Mouse (Mus musculus): ENCODE data around the gene Efna4. TPM values are rescaled to one million over a fixed set of nuclear protein-coding genes. Genes with fewer than 3 reads are reported as not detected.

The Efna4 gene
- polyA plus RNA-seq, 1 experiment, result 12.5 TPM

DNA sequence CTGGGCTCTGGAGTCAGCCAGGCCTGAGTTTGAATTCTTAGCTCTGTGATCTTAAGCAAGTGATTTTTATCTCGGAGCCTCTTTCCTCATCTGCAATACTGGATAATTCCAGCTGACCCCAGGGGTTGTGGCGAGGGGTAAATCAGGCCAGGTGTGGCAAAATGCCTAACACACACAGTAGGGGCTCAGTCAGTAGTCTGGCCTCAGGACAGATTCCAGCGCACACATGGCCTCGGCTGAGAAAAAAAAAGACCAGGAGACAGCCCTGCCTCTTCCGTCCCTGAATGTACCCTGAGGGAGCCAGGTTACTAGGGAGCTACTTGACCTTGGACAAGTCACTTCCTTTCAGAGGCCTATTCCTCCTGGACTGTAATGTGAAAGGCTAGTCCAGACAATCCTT is 45.1 kb upstream of the Efna4 start:
- H3K27ac ChIP-seq (ENCODE audit: control insufficient read depth, insufficient read depth, low read length), result peak overlapping the region; percentile 60; the same call in 1 of the 2 replicates
- no peak overlapping the region for H3K4me3 ChIP-seq (ENCODE audit: control insufficient read depth, insufficient read depth, low read length)
- WGBS, result 93% methylated on average over 5 of the region's 5 CpGs
- DNase-seq, result no peak
- H3K4me1 ChIP-seq (replicated peaks; ENCODE audit: control insufficient read depth, insufficient read depth, low read length), result peaks cover 58% of the 10 kb centered on the region
- TF ChIP-seq CTCF (IDR thresholded peaks at IDR 0.05; ENCODE audit: borderline replicate concordance, control insufficient read depth, extremely low read depth, insufficient read depth, low read length, poor library complexity) (no peak), POLR2A (IDR thresholded peaks at IDR 0.05; ENCODE audit: control insufficient read depth, extremely low read depth, insufficient read depth, low read length, poor library complexity) (no peak)
- H3K27me3 ChIP-seq (ENCODE audit: control insufficient read depth, insufficient read depth, low read length), result no peaks in the 10 kb centered on the region; the same call in 1 of the 2 replicates
- H3K36me3 ChIP-seq (ENCODE audit: control insufficient read depth, insufficient read depth, low read length), result no peaks in the 10 kb centered on the region

DNA sequence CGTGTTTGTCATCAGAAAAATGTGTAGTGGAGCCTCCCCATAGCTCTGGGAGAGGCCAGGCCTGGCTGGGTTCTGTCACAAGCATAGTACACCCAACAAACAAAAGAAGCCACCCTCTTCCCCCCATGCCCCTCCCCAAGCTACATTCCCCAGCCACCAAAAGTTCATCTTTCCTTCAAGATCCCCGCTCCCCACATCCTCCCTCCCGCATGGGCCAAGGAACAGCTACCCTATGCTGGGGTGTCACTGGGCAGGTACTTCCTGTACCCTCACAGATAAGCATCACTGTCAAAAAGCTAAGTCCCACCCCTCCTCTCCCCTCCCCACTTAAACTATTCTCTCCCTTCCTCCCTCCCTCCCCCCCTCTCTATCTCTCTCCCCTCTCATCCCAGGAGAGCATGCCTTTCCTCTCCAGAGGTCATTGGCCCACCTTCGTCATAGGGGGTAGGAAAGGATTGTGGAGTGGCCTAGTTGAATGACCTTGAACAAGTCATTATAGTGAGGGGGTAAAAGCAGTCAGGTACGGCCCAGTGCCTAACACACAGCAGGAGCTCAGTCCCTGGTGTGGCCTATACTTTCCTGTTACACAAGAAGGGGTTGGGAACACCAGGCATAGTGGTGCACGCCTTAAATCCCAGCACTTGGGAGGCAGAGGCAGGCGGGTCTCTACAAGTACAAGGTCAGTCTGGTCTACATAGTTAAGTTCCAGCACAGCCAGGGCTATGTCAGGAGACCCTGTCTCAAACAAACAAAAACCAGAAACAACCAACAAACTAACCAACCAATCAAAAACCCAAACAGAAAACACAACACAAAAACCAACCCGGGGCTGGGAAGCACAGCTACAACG is 44.4 kb upstream of the Efna4 start:
- DNase-seq, result peak; percentile 28
- H3K4me3 ChIP-seq (ENCODE audit: control insufficient read depth, insufficient read depth, low read length), result no peak overlapping the region
- H3K27me3 ChIP-seq (ENCODE audit: control insufficient read depth, insufficient read depth, low read length), result no peaks in the 10 kb centered on the region; the same call in 1 of the 2 replicates
- H3K4me1 ChIP-seq (replicated peaks; ENCODE audit: control insufficient read depth, insufficient read depth, low read length), result peaks cover 60% of the 10 kb centered on the region
- H3K36me3 ChIP-seq (ENCODE audit: control insufficient read depth, insufficient read depth, low read length), result no peaks in the 10 kb centered on the region
- H3K27ac ChIP-seq (ENCODE audit: control insufficient read depth, insufficient read depth, low read length), result peak overlapping the region; percentile 60; the same call in 1 of the 2 replicates
- 81% methylated on average over 9 of the region's 9 CpGs for WGBS
- TF ChIP-seq CTCF (IDR thresholded peaks at IDR 0.05; ENCODE audit: borderline replicate concordance, control insufficient read depth, extremely low read depth, insufficient read depth, low read length, poor library complexity) (no peak), POLR2A (IDR thresholded peaks at IDR 0.05; ENCODE audit: control insufficient read depth, extremely low read depth, insufficient read depth, low read length, poor library complexity) (no peak)

DNA sequence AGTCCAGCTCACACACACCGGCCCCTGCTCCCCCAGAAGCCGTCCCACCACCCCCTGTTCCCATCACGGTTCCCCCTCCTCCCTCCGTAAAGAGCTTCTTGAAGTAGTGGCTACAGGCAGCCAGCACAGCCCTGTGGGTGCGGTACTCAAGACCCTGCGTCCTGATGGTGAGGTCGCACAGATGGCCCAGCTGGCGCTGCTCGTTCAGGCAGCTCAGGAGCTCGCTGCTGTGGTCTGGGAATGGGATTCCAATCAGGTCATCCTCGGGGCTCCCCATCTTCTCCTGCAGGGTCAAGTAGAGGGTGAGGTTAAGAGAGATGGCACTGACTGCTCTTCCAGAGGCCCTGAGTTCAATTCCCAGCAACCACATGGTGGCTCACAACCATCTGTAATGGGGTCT is 43.4 kb upstream of the Efna4 start:
- TF ChIP-seq CTCF (IDR thresholded peaks at IDR 0.05; ENCODE audit: borderline replicate concordance, control insufficient read depth, extremely low read depth, insufficient read depth, low read length, poor library complexity) (no peak), POLR2A (IDR thresholded peaks at IDR 0.05; ENCODE audit: control insufficient read depth, extremely low read depth, insufficient read depth, low read length, poor library complexity) (no peak)
- no peak for DNase-seq
- Histone ChIP-seq H3K27me3 (ENCODE audit: control insufficient read depth, insufficient read depth, low read length) (no peaks in the 10 kb centered on the region; the same call in 1 of the 2 replicates), H3K36me3 (ENCODE audit: control insufficient read depth, insufficient read depth, low read length) (no peaks in the 10 kb centered on the region), H3K4me1 (replicated peaks; ENCODE audit: control insufficient read depth, insufficient read depth, low read length) (peaks cover 60% of the 10 kb centered on the region), H3K4me3 (ENCODE audit: control insufficient read depth, insufficient read depth, low read length) (no peak overlapping the region), H3K27ac (ENCODE audit: control insufficient read depth, insufficient read depth, low read length) (no peak overlapping the region)
- WGBS, result 93% methylated on average over 11 of the region's 11 CpGs

DNA sequence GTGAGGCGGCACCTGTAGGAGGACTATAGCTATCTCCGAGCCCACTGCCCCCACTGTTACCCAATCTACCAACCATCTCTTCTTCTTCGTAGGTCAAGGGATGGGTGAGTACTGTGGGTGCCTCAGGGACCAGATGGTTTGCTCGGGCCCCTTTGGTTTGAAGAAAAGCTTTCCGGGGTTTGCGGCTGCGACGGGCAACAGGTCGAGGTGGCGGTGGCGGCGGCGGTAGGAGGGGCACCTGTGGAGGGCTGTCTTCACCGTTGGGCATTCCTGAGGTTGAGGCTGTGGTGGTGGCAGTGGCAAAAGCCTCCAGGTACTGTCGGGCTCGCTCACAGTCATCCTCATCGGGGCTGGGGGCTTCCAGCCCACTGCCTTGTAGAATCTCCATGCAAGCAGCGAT is 42.9 kb upstream of the Efna4 start:
- Histone ChIP-seq H3K27ac (ENCODE audit: control insufficient read depth, insufficient read depth, low read length) (no peak overlapping the region), H3K4me3 (ENCODE audit: control insufficient read depth, insufficient read depth, low read length) (no peak overlapping the region), H3K27me3 (ENCODE audit: control insufficient read depth, insufficient read depth, low read length) (no peaks in the 10 kb centered on the region; the same call in 1 of the 2 replicates), H3K36me3 (ENCODE audit: control insufficient read depth, insufficient read depth, low read length) (no peaks in the 10 kb centered on the region), H3K4me1 (replicated peaks; ENCODE audit: control insufficient read depth, insufficient read depth, low read length) (peaks cover 55% of the 10 kb centered on the region)
- TF ChIP-seq POLR2A (IDR thresholded peaks at IDR 0.05; ENCODE audit: control insufficient read depth, extremely low read depth, insufficient read depth, low read length, poor library complexity) (no peak), CTCF (IDR thresholded peaks at IDR 0.05; ENCODE audit: borderline replicate concordance, control insufficient read depth, extremely low read depth, insufficient read depth, low read length, poor library complexity) (no peak)
- no peak for DNase-seq
- WGBS, result 92% methylated on average over 18 of the region's 18 CpGs

DNA sequence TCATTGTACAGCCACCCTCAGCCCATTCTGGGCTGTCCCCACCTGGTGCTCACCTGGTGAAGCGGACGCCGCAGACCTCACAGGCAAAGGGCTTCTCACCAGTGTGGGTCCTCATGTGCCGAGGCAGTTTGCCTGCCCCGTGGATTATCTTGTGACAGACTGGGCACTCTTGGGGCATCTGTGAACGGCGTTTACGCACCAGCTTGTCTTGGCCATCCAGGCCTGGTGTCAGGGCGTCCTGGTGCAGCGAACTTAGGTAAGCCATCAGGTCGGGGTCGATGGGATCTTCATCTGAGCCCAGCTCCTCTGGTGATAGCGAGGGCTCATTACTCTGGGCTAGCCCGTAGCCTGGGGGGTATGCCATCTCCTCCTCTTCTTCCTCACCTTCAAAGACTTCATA is 42.5 kb upstream of the Efna4 start:
- no peak overlapping the region for H3K27ac ChIP-seq (ENCODE audit: control insufficient read depth, insufficient read depth, low read length)
- WGBS, result 92% methylated on average over 14 of the region's 14 CpGs
- H3K4me1 ChIP-seq (replicated peaks; ENCODE audit: control insufficient read depth, insufficient read depth, low read length), result peaks cover 51% of the 10 kb centered on the region
- no peaks in the 10 kb centered on the region; the same call in 1 of the 2 replicates for H3K27me3 ChIP-seq (ENCODE audit: control insufficient read depth, insufficient read depth, low read length)
- DNase-seq, result no peak
- H3K36me3 ChIP-seq (ENCODE audit: control insufficient read depth, insufficient read depth, low read length), result no peaks in the 10 kb centered on the region
- TF ChIP-seq POLR2A (IDR thresholded peaks at IDR 0.05; ENCODE audit: control insufficient read depth, extremely low read depth, insufficient read depth, low read length, poor library complexity) (no peak), CTCF (IDR thresholded peaks at IDR 0.05; ENCODE audit: borderline replicate concordance, control insufficient read depth, extremely low read depth, insufficient read depth, low read length, poor library complexity) (no peak)
- H3K4me3 ChIP-seq (ENCODE audit: control insufficient read depth, insufficient read depth, low read length), result no peak overlapping the region

DNA sequence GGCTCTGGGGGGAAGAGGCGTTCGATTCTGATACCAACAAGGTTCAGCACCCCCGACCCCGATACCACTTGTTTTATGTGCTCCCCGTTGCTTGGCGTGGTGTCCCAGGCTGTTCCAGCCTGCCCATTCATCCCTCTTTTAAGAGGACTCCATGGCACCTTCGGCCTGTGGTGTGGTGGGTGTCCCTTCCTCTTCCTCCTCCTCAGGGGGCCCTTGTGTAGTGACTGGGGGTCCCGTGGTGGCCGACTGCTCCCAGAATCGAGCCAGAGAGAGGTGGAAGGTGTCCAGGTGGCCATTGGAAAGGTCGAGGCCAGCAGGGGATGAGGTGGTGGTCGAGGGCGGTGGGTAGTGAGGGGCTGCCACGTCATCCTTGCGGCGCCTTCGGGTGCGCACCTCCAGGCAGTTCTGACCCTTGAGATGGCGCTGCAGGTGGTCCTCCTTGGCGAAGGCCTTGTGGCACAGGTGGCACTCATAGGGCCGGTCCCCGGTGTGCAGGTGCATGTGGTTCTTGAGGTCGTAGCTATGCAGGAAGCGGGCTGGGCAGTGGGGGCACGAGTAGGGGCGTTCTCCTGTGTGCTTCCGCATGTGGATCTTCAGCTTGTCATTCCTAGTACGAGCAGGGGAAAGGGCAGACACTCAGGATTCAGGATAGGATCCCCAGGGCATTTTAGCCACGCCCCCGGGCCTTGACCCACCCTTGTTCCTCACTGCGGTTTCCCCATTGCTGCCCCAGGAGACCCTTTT is 41.7 kb upstream of the Efna4 start:
- H3K36me3 ChIP-seq (ENCODE audit: control insufficient read depth, insufficient read depth, low read length), result no peaks in the 10 kb centered on the region
- H3K27ac ChIP-seq (ENCODE audit: control insufficient read depth, insufficient read depth, low read length), result no peak overlapping the region
- H3K4me3 ChIP-seq (ENCODE audit: control insufficient read depth, insufficient read depth, low read length), result no peak overlapping the region
- peaks cover 43% of the 10 kb centered on the region for H3K4me1 ChIP-seq (replicated peaks; ENCODE audit: control insufficient read depth, insufficient read depth, low read length)
- TF ChIP-seq POLR2A (IDR thresholded peaks at IDR 0.05; ENCODE audit: control insufficient read depth, extremely low read depth, insufficient read depth, low read length, poor library complexity), result no peak
- TF ChIP-seq CTCF (IDR thresholded peaks at IDR 0.05; ENCODE audit: borderline replicate concordance, control insufficient read depth, extremely low read depth, insufficient read depth, low read length, poor library complexity), result no peak
- WGBS, result 37% methylated on average over 31 of the region's 31 CpGs
- H3K27me3 ChIP-seq (ENCODE audit: control insufficient read depth, insufficient read depth, low read length), result no peaks in the 10 kb centered on the region; the same call in 1 of the 2 replicates
- DNase-seq, result peak; percentile 41

All from thymus, adult 2 months (tissue).